Mouse (Mus musculus): ENCODE data around the gene Reep3. TPM values are rescaled to one million over a fixed set of nuclear protein-coding genes. Genes with fewer than 3 reads are reported as not detected.
"Not testable (repeated sequence)": the region's sequence is repeated elsewhere in the genome, so short reads cannot be mapped to it uniquely, and the experiment has no call there.

The Reep3 gene
- polyA plus RNA-seq, 1 experiment from 2014 or later = 46.9 TPM

DNA sequence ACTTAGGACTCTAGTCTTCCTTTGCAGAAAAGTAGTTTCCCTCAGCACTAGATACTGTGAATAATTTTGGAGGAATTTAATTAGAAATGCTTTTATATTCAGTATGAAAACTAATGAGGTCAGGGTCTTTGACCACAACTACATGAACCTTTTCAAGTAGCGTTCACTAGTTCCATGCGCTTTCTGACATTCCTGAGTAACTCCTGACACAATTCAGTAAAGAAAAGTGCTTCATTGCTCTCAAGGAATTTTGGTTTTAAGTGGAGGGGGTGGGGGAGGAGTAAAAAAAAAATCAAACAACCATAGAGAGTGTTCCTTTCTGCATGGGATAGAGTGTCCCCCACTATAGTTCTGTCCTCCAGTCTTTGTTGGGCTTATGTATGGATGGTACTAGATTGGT lies 23.9 kb upstream of the Reep3 start:
- Histone ChIP-seq H3K27ac (no peak overlapping the region), H3K4me1 (peaks cover 33% of the 10 kb centered on the region), H3K4me2 (no peak overlapping the region), H3K27me3 (no peaks in the 10 kb centered on the region), H3K36me3 (replicated peaks) (no peaks in the 10 kb centered on the region), H3K9me3 (no peaks in the 10 kb centered on the region), H3K9ac (no peak overlapping the region), H3K4me3 (replicated peaks) (no peak overlapping the region)
- ATAC-seq (ENCODE audit: low FRiP score) = no peak
- 34% methylated on average over 2 of the region's 2 CpGs for WGBS

DNA sequence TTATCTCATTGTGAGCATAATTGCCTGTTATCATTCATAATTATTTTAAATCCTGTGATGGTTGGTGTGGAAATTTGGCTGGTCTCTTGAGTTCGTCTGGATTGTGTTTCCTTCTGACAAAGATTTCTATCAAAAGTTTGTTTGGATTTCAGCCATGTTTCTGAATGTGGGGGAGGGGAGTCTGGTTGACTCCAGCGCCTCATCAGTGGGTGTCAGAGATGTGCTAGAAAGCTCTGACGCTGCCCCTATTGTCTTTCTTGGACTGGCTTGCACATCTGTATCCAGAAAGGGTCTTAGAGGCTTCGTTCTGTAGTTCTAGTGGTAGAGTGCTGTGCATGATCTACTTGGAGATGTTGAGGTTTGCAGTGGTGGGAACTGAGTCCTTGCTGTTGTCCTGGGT lies 23.4 kb upstream of the Reep3 start:
- no peak for ATAC-seq (ENCODE audit: low FRiP score)
- H3K9me3 ChIP-seq = no peaks in the 10 kb centered on the region
- H3K4me1 ChIP-seq = peaks cover 36% of the 10 kb centered on the region
- H3K9ac ChIP-seq = no peak overlapping the region
- no peak overlapping the region for H3K4me3 ChIP-seq (replicated peaks)
- H3K36me3 ChIP-seq (replicated peaks) = no peaks in the 10 kb centered on the region
- no peak overlapping the region for H3K27ac ChIP-seq
- H3K4me2 ChIP-seq = no peak overlapping the region
- 72% methylated on average over 4 of the region's 4 CpGs for WGBS
- no peaks in the 10 kb centered on the region for H3K27me3 ChIP-seq

GRCm38 (mm10) chr10:67119291-67119690 lies 22.5 kb upstream of the Reep3 start:
- Histone ChIP-seq H3K4me1 (peaks cover 45% of the 10 kb centered on the region), H3K9ac (no peak overlapping the region), H3K36me3 (replicated peaks) (no peaks in the 10 kb centered on the region), H3K27ac (no peak overlapping the region), H3K27me3 (no peaks in the 10 kb centered on the region), H3K9me3 (0 out of 2 replicates have a peak, but pooled peaks cover 2% of the 10 kb centered on the region), H3K4me3 (replicated peaks) (no peak overlapping the region), H3K4me2 (no peak overlapping the region)
- WGBS = 80% methylated on average over 7 of the region's 7 CpGs
- 0 out of 2 replicates have a peak, but pooled peaks have one; percentile 22 for ATAC-seq (ENCODE audit: low FRiP score)

GRCm38 (mm10) chr10:67116251-67116650 lies 19.5 kb upstream of the Reep3 start:
- Histone ChIP-seq H3K9me3 (0 out of 2 replicates have a peak, but pooled peaks cover 3% of the 10 kb centered on the region), H3K36me3 (replicated peaks) (no peaks in the 10 kb centered on the region), H3K4me1 (peaks cover 34% of the 10 kb centered on the region), H3K9ac (no peak overlapping the region), H3K27ac (no peak overlapping the region), H3K4me3 (replicated peaks) (no peak overlapping the region), H3K27me3 (no peaks in the 10 kb centered on the region), H3K4me2 (no peak overlapping the region)
- 70% methylated on average over 8 of the region's 8 CpGs for WGBS
- no peak for ATAC-seq (ENCODE audit: low FRiP score)

DNA sequence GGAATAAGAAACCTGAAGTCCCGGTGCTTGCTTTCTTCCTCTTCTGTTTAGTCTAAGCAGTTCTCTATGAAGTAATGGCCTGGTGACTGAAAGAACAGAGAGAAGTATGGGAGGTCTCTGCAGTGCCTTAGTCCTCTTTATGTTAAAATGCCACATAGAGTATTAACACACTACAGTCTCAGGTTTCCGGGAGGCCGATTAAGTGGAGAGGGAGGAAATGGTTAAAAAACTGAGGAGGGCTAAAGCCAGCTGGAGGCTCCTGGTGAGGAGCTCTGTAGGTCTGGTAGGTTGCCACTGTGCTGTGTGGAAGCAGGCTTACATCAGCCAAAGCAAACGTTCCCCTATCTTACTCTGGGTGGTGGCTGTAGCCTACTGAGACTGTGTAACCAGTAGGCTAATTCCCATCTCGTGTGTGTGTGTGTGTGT lies 18.9 kb upstream of the Reep3 start:
- 0 out of 2 replicates have a peak, but pooled peaks cover 3% of the 10 kb centered on the region for H3K9me3 ChIP-seq
- H3K36me3 ChIP-seq (replicated peaks) = no peaks in the 10 kb centered on the region
- H3K9ac ChIP-seq = no peak overlapping the region
- no peak overlapping the region for H3K4me3 ChIP-seq (replicated peaks)
- peak; percentile 45; the same call in 1 of the 2 replicates for ATAC-seq (ENCODE audit: low FRiP score)
- no peaks in the 10 kb centered on the region for H3K27me3 ChIP-seq
- H3K27ac ChIP-seq = peak overlapping the region; percentile 48
- peaks cover 39% of the 10 kb centered on the region for H3K4me1 ChIP-seq
- no peak overlapping the region for H3K4me2 ChIP-seq
- WGBS = 23% methylated on average over 5 of the region's 5 CpGs

- H3K9ac ChIP-seq = no peak overlapping the region
These were observed 18.4 kb upstream of the Reep3 start for GRCm38 (mm10) chr10:67115115-67115514.

DNA sequence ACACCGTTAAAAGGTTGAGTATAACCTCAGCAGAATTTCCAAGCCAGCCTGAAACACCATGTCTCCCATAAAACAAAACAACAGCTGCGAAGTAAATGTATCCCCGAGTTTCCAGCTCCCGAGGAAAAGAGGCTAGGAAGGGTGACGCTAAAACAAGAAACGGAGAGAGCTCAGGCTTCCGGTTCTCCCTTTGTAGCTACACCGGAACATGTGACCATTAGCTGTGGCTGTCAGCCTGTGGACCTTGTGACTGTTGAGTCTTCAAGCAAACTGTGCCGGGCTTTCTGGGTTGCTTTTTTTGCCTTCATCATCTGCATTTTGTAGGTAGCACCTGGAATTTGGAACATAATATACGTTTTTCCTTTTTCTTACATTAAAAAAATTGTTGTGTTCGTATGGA lies 17.1 kb upstream of the Reep3 start:
- no peak overlapping the region for H3K4me2 ChIP-seq
- peaks cover 36% of the 10 kb centered on the region for H3K4me1 ChIP-seq
- no peak overlapping the region for H3K9ac ChIP-seq
- 95% methylated on average over 11 of the region's 11 CpGs for WGBS
- 0 out of 2 replicates have a peak, but pooled peaks cover 2% of the 10 kb centered on the region for H3K36me3 ChIP-seq (replicated peaks)
- H3K9me3 ChIP-seq = 0 out of 2 replicates have a peak, but pooled peaks cover 3% of the 10 kb centered on the region
- H3K27ac ChIP-seq = no peak overlapping the region
- no peak for ATAC-seq (ENCODE audit: low FRiP score)
- H3K4me3 ChIP-seq (replicated peaks) = no peak overlapping the region
- no peaks in the 10 kb centered on the region for H3K27me3 ChIP-seq

More at GRCm38 (mm10) chr10:67115115-67115514, 18.4 kb upstream of the Reep3 start:
- Histone ChIP-seq H3K27me3 (no peaks in the 10 kb centered on the region), H3K27ac (no peak overlapping the region; the same call in 1 of the 2 replicates), H3K4me1 (peaks cover 38% of the 10 kb centered on the region), H3K4me3 (replicated peaks) (no peak overlapping the region), H3K9me3 (0 out of 2 replicates have a peak, but pooled peaks cover 3% of the 10 kb centered on the region), H3K36me3 (replicated peaks) (no peaks in the 10 kb centered on the region), H3K4me2 (no peak overlapping the region)
- no peak for ATAC-seq (ENCODE audit: low FRiP score)
- 27% methylated on average over 6 of the region's 6 CpGs for WGBS

- not testable (repeated sequence) for ATAC-seq (ENCODE audit: low FRiP score); H3K4me3 ChIP-seq (replicated peaks); H3K36me3 ChIP-seq (replicated peaks); H3K9me3 ChIP-seq; H3K4me2 ChIP-seq; H3K27ac ChIP-seq; H3K27me3 ChIP-seq; H3K9ac ChIP-seq
- peaks cover 44% of the 10 kb centered on the region for H3K4me1 ChIP-seq
- 83% methylated on average over 5 of the region's 5 CpGs for WGBS
These were observed 16.2 kb upstream of the Reep3 start for GRCm38 (mm10) chr10:67112967-67113366.

DNA sequence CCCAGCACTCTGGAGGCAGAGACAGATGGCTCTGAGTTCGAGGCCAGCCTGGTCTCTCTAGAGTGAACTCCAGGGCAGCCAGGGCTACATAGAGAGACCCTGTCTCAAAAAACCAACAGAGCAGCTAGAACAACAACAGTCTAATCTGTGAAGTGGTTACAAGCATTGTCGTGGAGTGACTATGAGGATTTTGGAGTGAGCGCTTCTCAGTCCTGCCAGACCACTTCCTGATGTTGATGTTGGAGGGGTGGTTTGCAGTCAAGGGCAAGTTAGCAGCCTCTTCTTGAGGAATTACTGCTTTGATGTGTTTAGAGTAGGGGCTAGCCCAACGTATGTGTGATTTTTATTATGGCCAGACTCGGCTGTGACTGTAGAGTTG lies 15.0 kb upstream of the Reep3 start:
- no peak overlapping the region for H3K27ac ChIP-seq
- H3K4me1 ChIP-seq = peaks cover 55% of the 10 kb centered on the region
- H3K27me3 ChIP-seq = no peaks in the 10 kb centered on the region
- no peak overlapping the region for H3K4me3 ChIP-seq (replicated peaks)
- 0 out of 2 replicates have a peak, but pooled peaks cover 3% of the 10 kb centered on the region for H3K9me3 ChIP-seq
- H3K36me3 ChIP-seq (replicated peaks) = 0 out of 2 replicates have a peak, but pooled peaks cover 4% of the 10 kb centered on the region
- 86% methylated on average over 5 of the region's 5 CpGs for WGBS
- no peak overlapping the region for H3K4me2 ChIP-seq
- H3K9ac ChIP-seq = no peak overlapping the region
- ATAC-seq (ENCODE audit: low FRiP score) = no peak

DNA sequence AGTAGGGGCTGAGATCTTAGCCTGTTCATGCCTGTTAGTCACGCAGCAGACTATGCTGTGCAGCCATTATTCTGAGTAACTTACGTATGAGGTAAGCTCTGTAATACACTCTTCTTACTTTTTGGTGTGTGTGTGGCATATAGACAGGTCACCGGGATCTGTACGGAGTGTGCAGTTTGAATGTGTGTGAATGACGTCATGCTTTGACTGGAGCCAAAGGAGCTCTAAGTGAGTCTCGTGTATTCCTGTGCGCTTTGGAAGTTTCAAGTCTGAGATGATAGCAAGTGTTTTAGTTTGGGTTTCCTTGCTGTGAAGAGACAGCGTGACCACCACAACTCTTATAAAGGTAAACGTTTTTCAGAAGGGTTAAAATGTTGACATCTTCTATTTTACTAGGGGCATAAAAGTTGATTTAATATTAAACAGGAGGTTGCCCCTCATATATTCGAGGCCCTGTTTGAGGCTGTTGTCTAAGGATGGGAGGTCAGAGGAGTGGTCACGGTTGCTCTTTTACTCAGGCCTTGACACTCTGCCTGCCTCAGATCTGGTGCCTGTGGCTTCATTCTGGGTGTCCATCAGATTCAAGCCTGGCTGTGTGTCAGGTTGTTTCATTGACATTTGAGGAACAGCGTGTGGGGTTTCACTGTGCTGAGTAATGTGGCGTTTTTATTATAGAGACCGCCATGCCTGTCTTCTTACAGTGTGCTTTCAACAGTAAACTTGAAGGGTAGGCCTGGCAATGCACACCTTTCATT lies 14.5 kb upstream of the Reep3 start:
- Histone ChIP-seq H3K27ac (no peak overlapping the region), H3K9ac (no peak overlapping the region), H3K9me3 (0 out of 2 replicates have a peak, but pooled peaks cover 3% of the 10 kb centered on the region), H3K4me2 (no peak overlapping the region), H3K36me3 (replicated peaks) (0 out of 2 replicates have a peak, but pooled peaks cover 4% of the 10 kb centered on the region), H3K27me3 (no peaks in the 10 kb centered on the region), H3K4me1 (peaks cover 55% of the 10 kb centered on the region), H3K4me3 (replicated peaks) (no peak overlapping the region)
- ATAC-seq (ENCODE audit: low FRiP score) = no peak
- 81% methylated on average over 14 of the region's 14 CpGs for WGBS

GRCm38 (mm10) chr10:67109635-67110034 lies 12.9 kb upstream of the Reep3 start:
- Histone ChIP-seq H3K9ac (no peak overlapping the region), H3K9me3 (0 out of 2 replicates have a peak, but pooled peaks cover 3% of the 10 kb centered on the region), H3K4me2 (no peak overlapping the region), H3K27me3 (no peaks in the 10 kb centered on the region), H3K4me1 (peaks cover 56% of the 10 kb centered on the region), H3K4me3 (replicated peaks) (no peak overlapping the region), H3K27ac (no peak overlapping the region), H3K36me3 (replicated peaks) (0 out of 2 replicates have a peak, but pooled peaks cover 4% of the 10 kb centered on the region)
- no peak for ATAC-seq (ENCODE audit: low FRiP score)
- 88% methylated on average over 5 of the region's 5 CpGs for WGBS

DNA sequence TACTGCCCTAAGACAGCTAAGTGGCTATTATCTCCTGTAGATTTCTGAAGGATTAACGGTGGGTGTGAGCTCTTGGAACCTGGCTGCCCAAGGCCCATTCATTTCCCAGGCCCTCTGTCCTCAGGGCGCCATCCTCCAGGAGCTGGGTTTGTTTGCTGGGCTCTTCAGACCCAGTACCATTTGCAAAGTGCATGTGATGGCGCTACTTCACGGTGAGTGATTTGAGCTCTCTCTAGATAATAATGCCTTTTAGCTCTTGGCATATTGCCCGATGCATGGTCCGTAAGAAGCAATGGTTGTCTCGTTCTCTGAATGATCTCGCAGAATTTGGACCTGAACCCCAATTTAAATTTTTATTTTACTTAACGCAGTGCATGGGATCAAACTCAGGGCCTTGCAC lies 11.4 kb upstream of the Reep3 start:
- H3K27ac ChIP-seq = 0 out of 2 replicates have a peak overlapping the region, but pooled peaks have one; percentile 2
- no peaks in the 10 kb centered on the region for H3K9me3 ChIP-seq
- ATAC-seq (ENCODE audit: low FRiP score) = no peak
- H3K9ac ChIP-seq = no peak overlapping the region
- H3K4me1 ChIP-seq = peaks cover 67% of the 10 kb centered on the region
- 0 out of 2 replicates have a peak, but pooled peaks cover 4% of the 10 kb centered on the region for H3K36me3 ChIP-seq (replicated peaks)
- 51% methylated on average over 9 of the region's 9 CpGs for WGBS
- no peak overlapping the region for H3K4me2 ChIP-seq
- no peak overlapping the region for H3K4me3 ChIP-seq (replicated peaks)
- H3K27me3 ChIP-seq = no peaks in the 10 kb centered on the region

Data from forebrain, embryonic 12.5 days (tissue).